Mouse (Mus musculus): Measurements from ENCODE around the gene Odf3l2. TPM values are rescaled to one million over a fixed set of nuclear protein-coding genes. Genes with fewer than 3 reads are reported as not detected.

The Odf3l2 gene
- total and polyA plus RNA-seq, 3 experiments = not detected

- Histone ChIP-seq H3K9ac (ENCODE audit: control insufficient read depth, low read depth, low read length, poor library complexity, severe bottlenecking) (no peak overlapping the region), H3K27ac (ENCODE audit: control insufficient read depth, low read depth, low read length) (no peak overlapping the region), H3K9me3 (replicated peaks; ENCODE audit: insufficient read depth, low read length) (no peaks in the 10 kb centered on the region), H3K36me3 (ENCODE audit: control insufficient read depth in 1 of 2, insufficient read depth in 2 of 2, low read length in 2 of 2) (no peaks in the 10 kb centered on the region), H3K4me1 (ENCODE audit: control insufficient read depth in 1 of 2, insufficient read depth in 2 of 2, low read length in 2 of 2) (no peaks in the 10 kb centered on the region), H3K79me2 (ENCODE audit: control insufficient read depth, insufficient read depth, low read length, poor library complexity) (no peaks in the 10 kb centered on the region), H3K4me3 (ENCODE audit: control insufficient read depth in 1 of 2, insufficient read depth in 1 of 2, low read depth in 2 of 2, low read length in 2 of 2) (no peak overlapping the region), H3K27me3 (ENCODE audit: control insufficient read depth in 1 of 2, insufficient read depth in 2 of 2, low read length in 2 of 2) (no peaks in the 10 kb centered on the region)
- no peak for DNase-seq (ENCODE audit: low read depth, low spot score)
- no peak for TF ChIP-seq MXI1 (IDR thresholded peaks at IDR 0.05; ENCODE audit: low read depth, low read length)
Measured at GRCm38 (mm10) chr10:79693580-79694378, 48.2 kb upstream of the Odf3l2 start.

GRCm38 (mm10) chr10:79691986-79692548 lies 46.5 kb upstream of the Odf3l2 start:
- no peak overlapping the region for H3K27ac ChIP-seq (ENCODE audit: control insufficient read depth, low read depth, low read length)
- H3K4me1 ChIP-seq (ENCODE audit: control insufficient read depth in 1 of 2, insufficient read depth in 2 of 2, low read length in 2 of 2) = no peaks in the 10 kb centered on the region
- no peaks in the 10 kb centered on the region for H3K36me3 ChIP-seq (ENCODE audit: control insufficient read depth in 1 of 2, insufficient read depth in 2 of 2, low read length in 2 of 2)
- no peaks in the 10 kb centered on the region for H3K27me3 ChIP-seq (ENCODE audit: control insufficient read depth in 1 of 2, insufficient read depth in 2 of 2, low read length in 2 of 2)
- H3K4me3 ChIP-seq (ENCODE audit: control insufficient read depth in 1 of 2, insufficient read depth in 1 of 2, low read depth in 2 of 2, low read length in 2 of 2) = no peak overlapping the region
- TF ChIP-seq UBTF (IDR thresholded peaks at IDR 0.05; ENCODE audit: borderline replicate concordance, insufficient read depth, low read depth, low read length) = no peak
- TF ChIP-seq CTCF (IDR thresholded peaks at IDR 0.05 in 2 of 3, conservative IDR thresholded peaks at IDR 0.05 in 1 of 3; ENCODE audit: control insufficient read depth in 1 of 3, insufficient read depth in 1 of 3, low read depth in 2 of 3, low read length in 3 of 3, poor library complexity in 1 of 3, severe bottlenecking in 1 of 3) = peak; percentile 42 to 43 (median 43)
- H3K9ac ChIP-seq (ENCODE audit: control insufficient read depth, low read depth, low read length, poor library complexity, severe bottlenecking) = no peak overlapping the region
- no peaks in the 10 kb centered on the region for H3K79me2 ChIP-seq (ENCODE audit: control insufficient read depth, insufficient read depth, low read length, poor library complexity)
- no peaks in the 10 kb centered on the region for H3K9me3 ChIP-seq (replicated peaks; ENCODE audit: insufficient read depth, low read length)
- peak; percentile 49 for DNase-seq (ENCODE audit: low read depth, low spot score)

- H3K9ac ChIP-seq (ENCODE audit: control insufficient read depth, low read depth, low read length, poor library complexity, severe bottlenecking) = no peak overlapping the region
- H3K4me1 ChIP-seq (ENCODE audit: control insufficient read depth in 1 of 2, insufficient read depth in 2 of 2, low read length in 2 of 2) = peaks cover 0 to 2% of the 10 kb centered on the region in 2 experiments; a peak in 1 of 4 replicates
- TF ChIP-seq POLR2AphosphoS5 (IDR thresholded peaks at IDR 0.05; ENCODE audit: borderline replicate concordance, low read depth, low read length) = no peak
- no peak for TF ChIP-seq CHD2 (IDR thresholded peaks at IDR 0.05; ENCODE audit: low read length)
- TF ChIP-seq RAD21 (IDR thresholded peaks at IDR 0.05; ENCODE audit: low read depth, low read length) = no peak
- TF ChIP-seq GATA1 (IDR thresholded peaks at IDR 0.05; ENCODE audit: low read depth, low read length) = no peak
- TF ChIP-seq ZMIZ1 (IDR thresholded peaks at IDR 0.05; ENCODE audit: low read depth, low read length) = no peak
- no peaks in the 10 kb centered on the region for H3K27me3 ChIP-seq (ENCODE audit: control insufficient read depth in 1 of 2, insufficient read depth in 2 of 2, low read length in 2 of 2)
- H3K9me3 ChIP-seq (replicated peaks; ENCODE audit: insufficient read depth, low read length) = no peaks in the 10 kb centered on the region
- H3K27ac ChIP-seq (ENCODE audit: control insufficient read depth, low read depth, low read length) = no peak overlapping the region
- peaks cover 11% of the 10 kb centered on the region for H3K79me2 ChIP-seq (ENCODE audit: control insufficient read depth, insufficient read depth, low read length, poor library complexity)
- H3K36me3 ChIP-seq (ENCODE audit: control insufficient read depth in 1 of 2, insufficient read depth in 2 of 2, low read length in 2 of 2) = peaks cover 0 to 3% of the 10 kb centered on the region in 2 experiments; a peak in 2 of 4 replicates
- DNase-seq (ENCODE audit: low read depth, low spot score) = no peak
- no peak overlapping the region for H3K4me3 ChIP-seq (ENCODE audit: control insufficient read depth in 1 of 2, insufficient read depth in 1 of 2, low read depth in 2 of 2, low read length in 2 of 2)
Measured at GRCm38 (mm10) chr10:79689178-79689577, 43.6 kb upstream of the Odf3l2 start.

All from MEL (cell line).